Mouse (Mus musculus) thymus, postnatal 36 days (tissue): ENCODE measurements at regions not wholly inside any gene's neighbourhood (a gene's known extent, or its start where the extent isn't known, plus 50 kb on each side); places are given as distances from the start of the nearest gene placed in this dataset.

ENCODE experiments used
- DNase-seq, 2 experiments: peaks; one replicate each; pipeline ENCODE4 v3.0.0; 2022; ENCODE audit warnings: mixed read lengths in 2 of 2

GRCm38 (mm10) chr16:24341736-24342135 is 51.6 kb upstream of the Lpp start:
- DNase-seq = peak in 1 of 2 experiments; percentile 52

- DNase-seq = no peak
These were observed 52.7 kb upstream of the Lpp start for GRCm38 (mm10) chr16:24340646-24341045.

DNA sequence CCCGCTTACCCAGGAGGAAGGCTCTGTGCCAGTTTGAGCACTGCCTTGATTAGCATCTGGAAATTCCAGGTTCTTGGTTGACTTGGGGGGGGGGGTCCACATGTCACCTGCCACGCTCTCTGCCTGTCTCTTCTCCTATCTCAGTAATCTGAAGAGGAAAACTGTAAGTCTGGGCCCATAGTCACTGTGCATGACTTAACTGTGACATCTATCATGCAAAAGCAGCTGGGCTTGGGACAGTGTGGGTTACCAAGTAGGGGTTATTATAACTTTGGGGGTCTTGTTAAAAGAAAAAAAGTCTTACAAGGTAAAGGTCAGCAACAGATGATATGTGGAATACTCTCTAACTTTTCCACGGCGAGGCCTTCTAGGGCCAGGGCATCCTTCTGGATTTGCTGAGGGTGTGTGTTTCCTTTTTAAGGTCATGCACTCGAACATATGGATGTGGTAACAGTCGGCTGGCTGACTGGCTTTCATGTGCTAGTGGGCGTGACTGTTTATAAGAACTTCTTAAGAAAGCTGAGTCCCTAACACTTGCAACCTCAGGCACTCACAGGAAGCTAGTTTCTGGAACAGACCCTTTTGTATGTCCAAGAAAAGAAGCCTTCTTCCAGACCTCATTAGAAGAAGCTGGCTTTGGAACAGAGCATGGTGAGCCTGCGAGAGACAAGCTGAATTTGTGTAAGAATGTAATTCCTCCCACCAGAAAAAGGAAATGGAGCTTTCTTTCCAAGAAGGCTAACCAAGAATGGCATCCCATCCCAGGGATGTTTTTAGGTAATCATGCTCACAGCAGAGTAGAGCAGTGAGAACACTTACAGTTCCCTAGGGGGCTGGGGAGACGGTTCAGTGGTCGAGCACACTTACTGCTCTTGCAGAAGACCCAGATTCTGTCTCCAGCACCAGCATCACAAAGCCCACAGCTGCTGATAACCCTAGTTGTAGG is 53.7 kb upstream of the Lpp start:
- DNase-seq = peak; percentile 44 to 56

- DNase-seq = no peak
These were observed 54.9 kb upstream of the Lpp start for GRCm38 (mm10) chr16:24338404-24338803.

- no peak for DNase-seq
These were observed 58.9 kb upstream of the Lpp start for GRCm38 (mm10) chr16:24334389-24334788.

DNA sequence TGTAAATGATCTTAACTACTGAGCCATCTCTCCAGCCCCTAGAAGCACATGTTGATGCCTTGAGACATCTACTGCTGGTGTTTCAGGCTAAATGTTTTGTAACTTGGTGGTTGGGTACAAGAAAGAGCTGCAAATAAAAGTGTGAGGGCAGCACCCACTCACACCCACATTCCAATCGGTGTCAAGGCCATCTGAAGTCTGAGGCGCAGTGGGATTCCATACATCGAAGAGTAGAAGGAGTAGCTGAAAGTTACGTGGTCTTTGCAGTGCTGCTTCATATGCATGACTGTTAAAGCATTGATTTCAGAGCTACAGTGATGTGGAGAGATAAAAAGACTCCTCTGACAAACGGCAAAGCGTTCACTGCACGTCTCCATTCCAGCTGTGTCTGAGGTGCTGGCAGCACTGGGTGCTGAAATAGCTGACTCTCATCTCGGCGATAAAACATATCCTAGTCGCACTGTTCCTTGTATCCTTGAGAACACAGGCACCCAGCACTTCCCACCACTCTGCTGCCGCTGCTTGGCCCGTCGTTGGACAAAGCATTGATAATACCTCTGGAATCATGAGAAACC is 61.8 kb upstream of the Lpp start:
- peak in 1 of 2 experiments; percentile 38 for DNase-seq

DNA sequence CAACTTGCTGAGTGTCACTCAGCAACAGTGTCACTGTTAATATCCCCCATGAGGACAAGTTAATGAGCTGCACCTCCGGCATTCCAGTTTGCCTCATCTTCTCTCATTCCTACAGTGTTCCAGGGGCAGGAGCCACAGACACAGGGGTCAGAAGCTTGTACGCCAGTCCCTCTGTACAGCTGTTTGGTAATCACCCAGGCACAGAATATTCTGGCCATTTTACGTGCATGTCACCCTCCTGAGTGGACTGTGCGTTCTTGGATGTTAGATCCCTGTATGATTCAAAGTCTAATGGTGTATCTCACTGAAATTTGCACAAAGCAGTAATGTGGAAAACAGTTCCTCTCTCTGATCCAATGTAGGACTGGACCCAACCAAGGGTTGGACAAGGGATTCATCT is 66.7 kb upstream of the Lpp start:
- DNase-seq = no peak

- no peak for DNase-seq
These were observed 67.3 kb upstream of the Lpp start for GRCm38 (mm10) chr16:24326046-24326445.

DNA sequence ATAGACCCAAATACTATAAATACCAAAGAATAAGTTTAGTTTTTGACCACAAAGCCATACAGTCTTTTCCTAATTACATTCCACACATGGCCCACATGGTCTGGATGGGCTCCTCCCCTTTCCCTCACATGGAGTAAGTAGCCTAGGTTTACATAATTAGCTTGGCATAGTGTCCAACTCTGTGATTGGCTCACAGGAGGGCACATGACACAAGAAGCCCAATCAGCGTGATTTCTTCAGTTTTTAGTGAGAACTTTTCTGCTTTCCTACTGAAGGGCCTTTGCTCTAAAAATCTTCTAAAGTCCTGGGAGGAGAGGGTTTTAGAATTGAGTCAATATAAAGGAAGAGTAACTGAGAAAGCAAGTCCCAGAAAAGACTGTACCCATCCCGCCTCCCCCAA is 68.4 kb upstream of the Lpp start:
- DNase-seq = no peak

GRCm38 (mm10) chr16:24318723-24319437 is 74.4 kb upstream of the Lpp start:
- no peak for DNase-seq

- DNase-seq = peak in 1 of 2 experiments; percentile 24
These were observed 79.6 kb upstream of the Lpp start for GRCm38 (mm10) chr16:24313544-24314326.

DNA sequence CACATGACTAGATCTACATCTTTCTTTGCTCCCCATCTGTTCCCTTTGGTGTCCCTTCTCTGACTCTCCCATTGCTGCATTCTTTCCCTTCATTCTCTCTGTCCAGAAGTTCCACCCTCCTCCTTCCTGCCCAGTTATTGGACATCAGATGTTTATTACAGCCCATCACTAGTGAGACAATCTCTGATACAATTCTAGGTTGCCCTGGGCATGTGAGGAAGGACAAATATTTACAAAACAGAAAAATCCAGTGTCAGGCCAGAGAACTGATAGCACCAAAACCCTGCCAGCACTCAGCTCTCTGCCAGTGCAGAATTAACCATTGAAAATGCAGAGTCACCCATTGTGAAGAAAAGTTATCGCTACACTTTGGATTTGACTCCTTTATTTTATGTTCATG is 87.9 kb upstream of the Lpp start:
- no peak for DNase-seq

DNA sequence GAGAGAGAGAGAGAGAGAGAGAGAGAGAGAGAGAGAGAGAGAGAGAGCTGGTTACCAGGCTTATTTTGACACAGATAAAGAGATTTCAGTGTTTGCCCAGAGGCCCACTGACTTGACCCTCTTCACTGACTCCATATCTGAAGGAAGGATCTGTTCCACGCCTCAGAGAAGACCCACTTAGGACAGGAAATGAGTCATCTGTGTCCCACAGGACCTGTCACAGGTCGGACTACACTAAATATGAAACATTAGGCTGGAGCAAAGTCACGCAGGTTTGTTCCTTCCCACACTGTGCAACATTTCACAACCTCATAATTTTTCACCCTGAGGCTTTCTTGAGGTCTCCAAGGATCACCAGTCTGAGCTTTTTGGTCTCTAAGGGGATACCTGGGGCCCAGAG is 96.5 kb upstream of the Lpp start:
- DNase-seq = no peak

- no peak for DNase-seq
These were observed 97.5 kb upstream of the Lpp start for GRCm38 (mm10) chr16:24295626-24296440.

- DNase-seq = no peak
These were observed 109.1 kb upstream of the Lpp start for GRCm38 (mm10) chr16:24284215-24284614.

DNA sequence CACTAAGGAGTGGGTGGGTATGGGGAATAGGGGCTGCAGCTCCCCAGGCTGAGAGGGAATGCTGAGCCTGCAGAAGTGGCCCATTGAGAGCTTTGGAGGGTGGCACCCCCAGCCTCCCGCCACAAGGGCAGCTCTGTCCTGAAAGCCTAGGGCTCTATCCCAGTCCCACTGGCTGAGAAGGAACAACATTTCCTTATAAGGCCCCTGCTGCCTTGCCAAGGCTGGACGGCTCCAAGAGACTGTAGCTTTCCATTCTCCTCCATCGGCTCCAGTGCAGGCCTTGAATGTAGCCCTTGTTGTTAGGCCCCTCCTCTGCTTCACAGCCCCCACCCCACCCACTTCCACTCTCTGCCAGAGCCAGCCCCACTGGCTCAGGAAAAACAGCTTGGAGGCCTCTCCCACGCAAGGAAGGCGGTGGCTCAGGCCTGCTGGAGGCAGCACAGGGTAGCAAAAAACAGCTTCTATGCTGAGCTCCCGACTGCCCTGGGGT is 111.1 kb upstream of the Lpp start:
- DNase-seq = no peak

DNA sequence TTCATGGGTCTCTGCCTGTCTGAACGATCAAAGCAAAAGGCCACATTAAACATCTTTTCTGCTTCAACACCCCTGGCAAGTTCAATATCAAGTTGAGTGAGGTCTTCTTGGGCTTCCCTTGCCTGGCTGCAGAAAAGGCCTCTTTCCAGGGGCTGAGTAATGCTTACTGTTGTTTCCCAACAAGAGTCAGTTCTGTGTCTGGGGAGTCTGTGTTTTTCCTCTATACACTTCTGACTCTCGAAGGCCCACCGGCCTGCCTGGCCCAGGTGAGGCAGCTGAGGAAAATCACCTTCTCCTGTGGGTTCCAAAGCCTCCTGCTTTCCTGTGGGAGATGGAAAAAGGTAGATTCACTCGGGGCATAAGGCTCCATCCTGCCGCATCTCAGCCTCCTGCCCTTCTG is 111.7 kb upstream of the Lpp start:
- no peak for DNase-seq

GRCm38 (mm10) chr16:24277857-24278256 is 115.5 kb upstream of the Lpp start:
- no peak for DNase-seq

DNA sequence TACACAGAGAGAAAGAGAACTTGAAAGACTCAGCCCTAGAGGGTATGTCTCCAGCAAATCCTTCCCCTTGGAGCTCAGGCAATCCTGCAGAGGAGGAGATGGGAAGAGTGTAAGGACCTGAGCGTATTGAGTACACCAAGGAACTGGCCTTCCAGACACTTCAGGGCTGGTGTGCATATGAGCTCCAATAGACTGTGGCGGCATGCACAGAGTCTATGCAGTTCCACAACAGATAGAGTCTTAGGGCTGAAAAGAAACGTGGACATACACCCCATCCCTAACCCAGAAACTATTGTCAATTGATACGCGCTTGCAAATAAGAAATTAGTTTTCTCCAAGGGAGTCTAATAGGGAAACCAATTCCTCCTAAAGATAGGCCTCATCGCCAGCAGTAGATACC is 130.6 kb upstream of the Lpp start:
- peak in 1 of 2 experiments; percentile 28 for DNase-seq

DNA sequence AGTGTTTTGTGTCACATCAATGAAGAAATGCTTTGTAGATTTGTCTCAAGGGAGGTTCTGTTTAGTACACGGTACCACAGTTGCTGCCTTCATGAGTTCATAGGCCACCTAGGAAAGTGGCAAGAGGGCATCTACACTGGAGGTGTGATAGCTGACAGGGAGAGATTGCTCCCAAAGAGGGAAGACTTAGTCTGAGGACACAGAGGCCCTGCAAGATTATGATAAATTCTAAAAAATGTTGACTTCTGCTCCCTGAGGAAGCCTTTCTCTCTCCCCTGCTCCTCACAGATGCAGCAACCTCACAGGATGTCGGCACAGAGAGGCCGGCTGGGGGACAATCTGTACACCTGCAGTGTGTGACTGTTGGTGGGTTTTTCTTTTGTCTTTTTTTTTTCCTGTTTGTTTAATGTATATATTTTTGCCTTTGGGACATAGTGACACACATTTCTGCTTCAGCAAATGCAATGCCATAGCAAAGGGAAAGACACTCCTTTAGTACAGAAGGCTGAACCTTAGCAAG is 133.5 kb upstream of the Lpp start:
- DNase-seq = peak; percentile 74 to 89

DNA sequence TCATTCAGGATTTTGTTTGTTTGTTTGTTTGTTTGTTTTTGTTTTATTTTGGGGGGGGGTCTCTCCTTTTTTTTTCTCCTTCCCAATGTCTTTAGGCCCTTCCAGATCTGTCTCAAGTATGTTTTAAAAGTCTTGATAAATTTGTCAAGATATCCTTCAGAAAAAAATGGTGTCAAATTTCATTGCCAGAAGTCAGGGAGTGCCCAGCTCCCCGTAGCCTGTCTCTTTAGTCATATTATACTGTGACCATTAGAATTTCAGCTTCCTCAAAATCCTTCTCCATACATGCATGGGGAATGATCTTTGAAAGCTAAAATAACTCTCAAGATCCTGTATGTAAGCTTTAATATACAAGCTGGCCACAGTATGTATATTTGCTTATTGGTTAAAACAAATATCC is 134.3 kb upstream of the Lpp start:
- no peak for DNase-seq

DNA sequence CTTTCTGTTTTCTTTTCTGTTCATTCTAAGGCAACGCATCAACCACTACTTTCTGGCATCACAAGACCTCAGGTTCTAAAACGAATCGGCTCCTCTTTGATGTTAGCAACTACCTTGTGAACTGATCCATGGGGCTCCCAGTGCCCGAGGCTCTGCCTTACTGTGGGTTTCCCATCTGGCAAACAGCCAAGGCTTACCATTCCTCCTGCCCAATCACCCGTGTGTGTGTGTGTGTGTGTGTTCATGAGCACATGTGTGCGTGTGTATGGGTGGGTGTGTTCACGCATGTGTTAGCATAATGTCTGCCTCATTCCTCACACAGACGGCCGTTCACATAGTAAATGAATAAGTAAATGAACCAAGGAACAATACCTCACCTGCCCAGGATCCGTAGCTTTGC is 138.3 kb upstream of the Lpp start:
- no peak for DNase-seq
